In the genomic region with DNA sequence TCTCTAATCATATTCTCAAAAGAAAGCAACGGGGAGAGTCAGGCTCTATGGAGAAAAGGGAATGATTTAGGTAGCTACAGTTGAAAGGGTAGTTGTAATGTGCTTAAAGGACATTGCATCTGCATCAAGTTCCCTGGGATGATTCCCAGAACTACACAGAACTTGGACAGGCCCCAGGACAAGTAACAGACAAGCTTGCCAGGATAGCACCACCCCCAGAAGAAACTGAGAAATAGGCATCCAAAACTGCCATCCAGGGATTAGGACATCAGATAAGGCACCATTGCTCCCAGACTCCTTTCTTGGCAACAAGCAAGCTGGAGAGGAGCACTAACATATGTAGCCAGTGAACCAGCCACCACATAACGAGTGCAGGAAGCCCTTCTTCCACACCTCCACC, we compare ENCODE assay signal across 15 mouse cellular contexts. TPM values are rescaled to one million over a fixed set of nuclear protein-coding genes. Genes with fewer than 3 reads are reported as not detected.
DNase-seq lines count a peak whose midpoint lies in the region; ATAC-seq lines count a peak whose summit lies in the region.
"Had no signal": no experiment of that assay in that cellular context is flagged by ENCODE, and none has a peak within 500 bp of the region (broad histone marks: within the 10 kb centered on the region; RNA-seq: fewer than 3 reads in every experiment).

No protein-coding gene starts in this region.

- no peaks in the 10 kb centered on the region for H3K36me3 ChIP-seq in heart, embryonic 11.5 days (ENCODE audit: control insufficient read depth, insufficient read depth, low read length)

- peak; percentile 4 for DNase-seq in heart, adult 8-10 months (ENCODE audit: low spot score)
- peak; percentile 30 for DNase-seq in right cerebral cortex, adult 18-20 months
- DNase-seq in right cerebral cortex, postnatal 4 days = no peak
- DNase-seq in fat pad, adult 2 months (ENCODE audit: extremely low read depth, low read depth, low spot score) = peak; percentile 63
- no peak for DNase-seq in T-cell, adult 2 months (ENCODE audit: low spot score)
- DNase-seq in testis, postnatal 14 days (ENCODE audit: low spot score) = no peak

- H3K27ac ChIP-seq in heart, embryonic 11.5 days (ENCODE audit: low read depth, low read length) = no peak overlapping the region
- H3K27ac ChIP-seq: embryonic facial prominence, embryonic 12.5 days; hindbrain, embryonic 14.5 days; kidney, embryonic 15.5 days had no signal

- H3K9me3 ChIP-seq in heart, embryonic 11.5 days (replicated peaks; ENCODE audit: control insufficient read depth, low read length) = no peaks in the 10 kb centered on the region
- H3K9me3 ChIP-seq: embryonic facial prominence, embryonic 12.5 days; kidney, embryonic 15.5 days had no signal

- H3K27me3 ChIP-seq in heart, embryonic 11.5 days (ENCODE audit: control insufficient read depth, insufficient read depth, low read length) = no peaks in the 10 kb centered on the region
- H3K27me3 ChIP-seq: embryonic facial prominence, embryonic 12.5 days had no signal

- 71% methylated on average over 2 of the region's 2 CpGs for WGBS in heart, embryonic 11.5 days (ENCODE audit: insufficient replicate concordance)

- no peak overlapping the region for H3K4me3 ChIP-seq in heart, embryonic 11.5 days (ENCODE audit: low read depth, low read length)
- H3K4me3 ChIP-seq: embryonic facial prominence, embryonic 12.5 days; erythroblast, embryonic 14.5 days; kidney, embryonic 15.5 days had no signal

- no peak overlapping the region for H3K9ac ChIP-seq in heart, embryonic 11.5 days (ENCODE audit: low read depth, low read length)
- H3K9ac ChIP-seq: embryonic facial prominence, embryonic 12.5 days; hindbrain, embryonic 14.5 days; kidney, embryonic 15.5 days had no signal

- no peak overlapping the region for H3K4me2 ChIP-seq in heart, embryonic 11.5 days
- H3K4me2 ChIP-seq: embryonic facial prominence, embryonic 12.5 days; hindbrain, embryonic 14.5 days; kidney, embryonic 15.5 days; midbrain, embryonic 11.5 days had no signal

- ATAC-seq in heart, embryonic 11.5 days (replicated peaks; ENCODE audit: insufficient number of reproducible peaks, low FRiP score, low TSS enrichment) = no peak
- ATAC-seq: forebrain, embryonic 14.5 days; intestine, embryonic 16.5 days; lung, postnatal 0 days had no signal

- H3K4me1 ChIP-seq in heart, embryonic 11.5 days (ENCODE audit: control insufficient read depth, insufficient read depth, low read length) = no peaks in the 10 kb centered on the region
- H3K4me1 ChIP-seq: embryonic facial prominence, embryonic 12.5 days; kidney, embryonic 15.5 days had no signal

RNA-seq across cellular contexts. Expression of gene Phka2, which starts 40.8 kb away (rescaled TPM):
- total RNA-seq in heart, adult 8-10 months (2022) = 10 to 100 TPM in 2 of 4 experiments, 1 to 10 TPM in 2; 7.8 to 15.9 (median 10.8) TPM
- 22.0 and 23.6 TPM in 2 replicates for polyA plus RNA-seq in heart, embryonic 11.5 days (2014; fragmentation: Nextera tagmentation; extraction: Ambion mirVana)

Comparison
In these comparisons a context has a peak if more than half of its experiments do, and no peak if none do; other contexts are left out.
1. DNase-seq: peak in heart, adult 8-10 months (single experiment), right cerebral cortex, adult 18-20 months (single experiment) and fat pad, adult 2 months (single experiment); none in right cerebral cortex, postnatal 4 days (single experiment), T-cell, adult 2 months (single experiment) and testis, postnatal 14 days (single experiment).